ENCODE assay signal across 17 mouse cellular contexts in the genomic region with DNA sequence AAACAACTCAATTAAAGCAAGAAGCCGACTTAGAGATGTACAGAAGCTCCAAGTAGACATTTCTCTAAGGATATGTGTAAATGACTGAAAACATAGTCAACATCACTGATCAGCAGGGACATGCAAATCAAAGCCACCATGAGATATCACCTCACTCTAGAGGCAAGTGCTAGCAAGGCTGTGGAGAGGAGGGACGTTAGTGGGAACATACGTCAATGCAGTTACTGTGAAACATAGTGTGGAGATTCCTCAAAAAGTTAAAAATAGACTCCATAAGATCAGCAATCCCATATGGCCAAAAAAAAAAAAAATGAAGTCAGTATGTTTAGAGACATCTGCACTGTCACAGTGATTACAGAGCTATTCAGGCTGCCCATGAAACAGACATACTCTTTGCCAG.
"Had no signal": no experiment of that assay in that cellular context is flagged by ENCODE, and none has a peak within 500 bp of the region (broad histone marks: within the 10 kb centered on the region; RNA-seq: fewer than 3 reads in every experiment).

No protein-coding gene starts in this region.

- H3K4me3 ChIP-seq: liver, embryonic 15.5 days; lung, embryonic 15.5 days; megakaryocyte, embryonic 14.5 days; midbrain, embryonic 13.5 days; midbrain, embryonic 15.5 days; neural tube, embryonic 12.5 days; stomach, embryonic 15.5 days had no signal

- H3K27ac ChIP-seq: liver, embryonic 15.5 days; lung, embryonic 15.5 days; macrophage; midbrain, embryonic 13.5 days; midbrain, embryonic 15.5 days; neural tube, embryonic 12.5 days; stomach, embryonic 15.5 days; stomach, postnatal 0 days had no signal

- ATAC-seq: liver, postnatal 0 days; lung, postnatal 0 days; midbrain, embryonic 13.5 days; midbrain, embryonic 15.5 days had no signal

- DNase-seq: liver, postnatal 0 days; lung, adult 2 months; lung, postnatal 14 days; lung, postnatal 36 days; thymus, adult 2 months; thymus, postnatal 25 days; thymus, postnatal 4 days had no signal
